Mouse (Mus musculus) cortical plate, adult 2 months (tissue): Measurements from ENCODE around the gene Sbsn.

Experiments
- CTCF ChIP-seq: fragments of 200-500 bp; IDR thresholded peaks from 2 replicates; pipeline ENCODE4 v1.5.1; 2011; ENCODE audit warnings: mild to moderate bottlenecking, control low read depth, low read length; ENCODE audit not compliant: insufficient read depth; ENCODE audit errors: extremely low read depth
- POLR2A ChIP-seq: fragments of 200-500 bp; IDR thresholded peaks from 2 replicates; pipeline ENCODE4 v1.6.1; 2011; ENCODE audit warnings: mild to moderate bottlenecking, low read length, control low read depth; ENCODE audit not compliant: insufficient read depth; ENCODE audit errors: extremely low read depth

GRCm38 (mm10) chr7:30707441-30707840, 43.8 kb upstream of the Sbsn start:
- no peak for TF ChIP-seq POLR2A
- no peak for TF ChIP-seq CTCF
